Mouse (Mus musculus) embryonic fibroblast, embryonic 13.5 days (primary cell): ENCODE results near the gene Zfp865. TPM values are rescaled to one million over a fixed set of nuclear protein-coding genes. Genes with fewer than 3 reads are reported as not detected.
"Not testable (repeated sequence)": the region's sequence is repeated elsewhere in the genome, so short reads cannot be mapped to it uniquely, and the experiment has no call there.

Experiments used
- H3K27ac ChIP-seq: 2 replicates; pipeline ENCODE4 v1.5.1; 2012; ENCODE audit warnings: low read length, control low read depth, inconsistent platforms; ENCODE audit not compliant: insufficient read depth
- H3K4me1 ChIP-seq: 2 replicates; pipeline ENCODE4 v1.6.1; 2011; ENCODE audit warnings: low read length; ENCODE audit not compliant: control insufficient read depth, insufficient read depth
- H3K4me3 ChIP-seq: 2 replicates; pipeline ENCODE4 v1.5.1; 2011; ENCODE audit warnings: mild to moderate bottlenecking, control low read depth, low read length; ENCODE audit not compliant: insufficient read depth
- CTCF ChIP-seq: IDR thresholded peaks from 2 replicates; pipeline ENCODE4 v1.5.1; 2011; ENCODE audit warnings: mild to moderate bottlenecking, control low read depth, low read length, moderate library complexity, borderline replicate concordance; ENCODE audit not compliant: insufficient read depth
- POLR2A ChIP-seq: IDR thresholded peaks from 2 replicates; pipeline ENCODE4 v1.6.1; 2011; ENCODE audit warnings: low read depth, mild to moderate bottlenecking, control low read depth, low read length, moderate library complexity
- polyA plus RNA-seq: library from polyadenylated mRNA; stranded (reverse); fragments of >200 nt; gene quantifications from 2 replicates; pipeline ENCODE4 v1.2.4, GENCODE M21; 2011; ENCODE audit warnings: low read depth; ENCODE audit not compliant: missing spikeins, insufficient read length

The Zfp865 gene
- polyA plus RNA-seq, 1 experiment, result 29.4 TPM

- Histone ChIP-seq H3K4me3 (peak overlapping the region; percentile 74), H3K27ac (no peak overlapping the region), H3K4me1 (no peaks in the 10 kb centered on the region)
- TF ChIP-seq CTCF (no peak), POLR2A (no peak)
These were observed 24.7 kb upstream of the Zfp865 start for GRCm38 (mm10) chr7:4995268-4996002.

GRCm38 (mm10) chr7:4996003-4996895 is 23.9 kb upstream of the Zfp865 start, which contains the start of gene Zfp579:
Gene Zfp579 (minus strand): TSS chr7:4996158.
- Histone ChIP-seq H3K4me3 (peak within 1 kb of the TSS; percentile 74), H3K4me1 (no peaks in the 10 kb centered on the region), H3K27ac (peak within 1 kb of the TSS; percentile 58)
- peak; percentile 72 for TF ChIP-seq POLR2A
- TF ChIP-seq CTCF, result no peak

- H3K27ac ChIP-seq, result peak overlapping the region; percentile 58
These were observed 23.2 kb upstream of the Zfp865 start for GRCm38 (mm10) chr7:4996934-4997333.

GRCm38 (mm10) chr7:4999876-5000275 is 20.3 kb upstream of the Zfp865 start:
- H3K4me3 ChIP-seq, result no peak overlapping the region
- TF ChIP-seq CTCF (no peak), POLR2A (no peak)
- no peaks in the 10 kb centered on the region for H3K4me1 ChIP-seq
- H3K27ac ChIP-seq, result no peak overlapping the region

More at GRCm38 (mm10) chr7:4996934-4997333, 23.2 kb upstream of the Zfp865 start:
- no peak for TF ChIP-seq POLR2A
- TF ChIP-seq CTCF, result no peak
- Histone ChIP-seq H3K4me1 (no peaks in the 10 kb centered on the region), H3K4me3 (peak overlapping the region; percentile 51)

GRCm38 (mm10) chr7:5002876-5003275 is 17.3 kb upstream of the Zfp865 start:
- H3K4me3 ChIP-seq, H3K4me1 ChIP-seq, H3K27ac ChIP-seq: not testable (repeated sequence)

GRCm38 (mm10) chr7:5008229-5008628 is 11.9 kb upstream of the Zfp865 start:
- H3K27ac ChIP-seq, result no peak overlapping the region
- TF ChIP-seq CTCF (no peak), POLR2A (no peak)
- H3K4me1 ChIP-seq, result no peaks in the 10 kb centered on the region
- no peak overlapping the region for H3K4me3 ChIP-seq

GRCm38 (mm10) chr7:5012681-5013513 is 7.3 kb upstream of the Zfp865 start:
- TF ChIP-seq CTCF (no peak), POLR2A (no peak)
- Histone ChIP-seq H3K27ac (no peak overlapping the region), H3K4me3 (no peak overlapping the region), H3K4me1 (no peaks in the 10 kb centered on the region)

GRCm38 (mm10) chr7:5014251-5015117 is 5.7 kb upstream of the Zfp865 start, which contains the start of the genes Zfp524 and Fiz1:
Gene Zfp524 (plus strand): TSS chr7:5014415.
Gene Fiz1 (minus strand): TSS chr7:5014697.
- peaks cover 2% of the 10 kb centered on the region; the same call in 1 of the 2 replicates for H3K4me1 ChIP-seq
- TF ChIP-seq CTCF (no peak), POLR2A (peak; percentile 12; the same call in 1 of the 2 replicates)
- H3K27ac ChIP-seq, result peak within 1 kb of the TSS; percentile 99
- H3K4me3 ChIP-seq, result peak within 1 kb of the TSS; percentile 90
